Mouse (Mus musculus): ENCODE data around the gene Ywhag.

Ywhag gene

DNA sequence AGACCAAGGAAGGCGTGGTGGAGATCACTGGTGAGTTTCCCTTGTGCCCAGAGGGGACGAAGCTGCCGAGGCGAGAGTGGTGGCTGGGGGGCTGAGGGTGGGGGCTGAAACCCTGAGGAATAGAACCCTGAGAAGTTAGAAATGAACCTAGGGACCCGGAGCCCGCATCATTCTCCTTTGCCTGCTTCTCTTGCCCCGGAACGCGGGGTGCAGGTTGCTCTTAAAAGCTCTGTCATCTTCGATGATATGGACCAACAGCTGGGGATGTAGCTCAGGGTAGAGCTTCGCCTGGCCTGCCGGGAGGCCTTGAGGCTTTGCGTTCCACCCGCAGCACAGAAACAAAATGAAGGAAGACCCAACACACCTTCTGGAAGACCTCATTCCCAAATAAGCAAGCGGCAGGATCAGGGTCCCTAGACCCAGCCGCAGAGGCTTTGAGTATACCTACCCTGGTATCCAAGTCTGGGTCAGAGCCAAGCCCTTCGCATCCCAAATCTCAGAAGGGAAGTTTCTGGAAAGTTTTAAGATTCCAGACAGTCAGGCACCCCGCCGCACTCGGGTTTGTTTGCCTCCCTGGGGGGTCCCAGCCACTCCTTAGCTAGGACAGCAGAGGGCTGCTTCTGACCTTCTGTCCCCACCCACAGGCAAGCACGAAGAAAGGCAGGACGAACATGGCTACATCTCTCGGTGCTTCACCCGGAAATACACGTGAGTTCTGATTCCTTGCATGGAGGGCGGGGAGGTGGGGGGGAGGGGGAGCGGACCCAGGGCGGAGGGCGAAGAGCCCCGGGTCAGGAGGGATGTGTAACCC is 45.8 kb downstream of the Ywhag start:
- DNase-seq (ENCODE audit: low read depth, low spot score): no peak

DNA sequence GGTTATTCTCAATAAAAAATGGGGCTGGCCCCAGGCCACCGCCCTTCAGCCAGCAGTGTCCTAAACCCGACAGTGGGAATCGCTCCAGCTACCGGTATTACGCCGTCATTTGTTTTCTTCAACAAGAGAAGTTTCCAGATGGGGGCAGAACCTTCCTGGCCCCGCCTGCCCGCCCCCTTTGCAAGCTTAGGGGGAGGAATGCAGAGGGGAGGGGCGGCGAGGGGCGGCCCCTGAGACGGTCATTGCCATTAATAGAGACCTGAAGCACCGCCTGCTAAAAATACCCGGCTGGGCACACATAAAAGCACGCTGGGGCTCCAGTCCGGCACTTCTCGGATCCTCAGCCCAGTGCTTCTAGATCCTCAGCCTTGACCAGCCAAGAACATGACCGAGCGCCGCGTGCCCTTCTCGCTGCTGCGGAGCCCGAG is 46.7 kb downstream of the Ywhag start, which contains the start of gene Hspb1:
TSS of gene Hspb1 (plus strand) at position 245 of the 428 bp plus-strand sequence.
- no peak for DNase-seq (ENCODE audit: low read depth, low spot score)

DNA sequence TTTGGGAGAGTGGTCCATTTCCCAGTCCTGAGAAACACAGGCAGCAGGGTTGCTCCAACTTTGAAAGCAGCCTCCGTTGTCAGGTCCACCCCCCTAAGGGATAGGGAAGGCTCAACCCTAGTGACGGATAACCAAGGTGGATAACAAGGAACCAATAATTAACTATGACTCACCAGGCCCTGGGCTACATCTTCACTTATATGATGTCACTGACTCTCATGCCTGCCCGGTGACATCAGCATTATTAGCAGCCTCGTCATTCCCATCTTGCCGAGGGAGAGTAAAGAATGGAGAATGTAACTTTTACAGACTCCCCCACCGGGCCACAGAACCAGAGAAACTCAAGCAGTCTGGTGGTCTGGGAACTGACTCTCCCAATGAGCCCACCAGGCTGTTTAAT is 49.8 kb downstream of the Ywhag start:
- peak; percentile 67 for DNase-seq (ENCODE audit: low read depth, low spot score)

DNA sequence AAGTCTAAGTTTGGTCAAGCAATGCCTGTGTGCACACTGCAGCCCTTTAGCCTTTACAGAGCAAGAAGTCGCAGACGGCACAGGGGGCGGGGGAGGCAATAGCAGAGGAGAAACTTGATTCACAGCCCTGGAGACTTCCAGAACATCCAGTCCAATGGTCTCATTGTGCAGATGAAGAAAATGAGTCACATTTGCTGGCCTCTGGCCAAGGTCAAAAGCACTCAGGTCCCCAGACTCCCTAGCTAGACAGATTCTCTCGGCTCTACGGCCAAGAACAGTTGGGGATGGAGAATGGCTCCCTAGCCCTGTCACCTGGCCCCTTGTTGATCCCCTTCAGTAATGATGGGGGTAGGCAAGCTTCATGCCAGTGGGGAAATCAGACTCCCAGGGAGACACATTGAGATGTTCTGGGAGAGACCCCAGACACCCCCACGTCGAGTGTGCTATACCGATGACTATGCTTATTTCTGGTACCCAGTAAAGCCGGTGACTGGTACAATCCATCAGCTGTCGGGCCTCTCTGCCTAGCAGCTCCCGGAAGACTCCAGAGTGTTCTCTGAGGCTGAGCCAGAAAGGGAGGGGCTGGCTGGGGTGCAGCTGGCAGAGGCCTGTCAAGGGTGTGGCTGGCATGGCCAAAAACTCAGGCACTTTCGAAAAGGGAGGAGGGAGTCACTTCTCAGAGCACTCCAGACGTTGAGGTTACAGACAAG is 54.8 kb downstream of the Ywhag start:
- DNase-seq (ENCODE audit: low read depth, low spot score): peak; percentile 97

DNA sequence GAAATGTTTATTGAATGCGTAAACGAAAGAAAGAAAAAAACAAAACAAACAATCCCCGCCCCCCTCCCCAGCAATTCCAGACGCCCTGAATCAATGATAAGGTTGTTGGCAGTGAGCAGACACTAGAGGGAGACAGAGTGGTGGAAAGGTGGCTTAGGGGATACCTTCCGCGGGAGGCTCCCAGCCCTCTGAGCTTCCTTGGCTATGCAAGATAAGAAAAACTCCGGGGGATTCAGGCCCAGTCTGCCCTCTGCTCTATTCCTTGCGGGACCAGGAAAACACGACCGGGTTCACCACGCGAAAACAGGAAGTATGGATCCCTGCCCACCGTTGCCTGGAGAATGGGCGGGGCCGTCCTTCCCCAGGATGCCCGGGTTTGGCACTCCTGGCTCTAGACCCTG is 56.6 kb downstream of the Ywhag start:
- DNase-seq (ENCODE audit: low read depth, low spot score): peak; percentile 93

DNA sequence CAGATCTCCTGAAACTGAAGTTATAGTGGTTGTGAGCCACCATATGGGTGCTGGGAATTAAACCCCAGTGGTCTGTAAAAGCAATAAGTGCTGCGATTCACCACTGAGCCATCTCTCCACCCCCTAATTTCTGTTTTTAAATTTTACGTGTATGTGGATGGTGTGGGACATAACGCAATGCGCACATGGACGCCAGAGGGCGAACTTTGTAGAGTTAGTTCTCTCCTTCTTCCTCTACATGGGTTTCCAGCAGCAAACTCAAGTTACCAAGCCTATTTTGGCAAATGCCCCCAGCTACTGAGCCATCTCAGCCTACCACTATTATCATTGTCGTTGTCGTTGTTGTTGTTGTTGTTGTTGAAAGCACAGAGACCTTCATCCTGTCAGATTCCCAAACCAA is 57.2 kb downstream of the Ywhag start:
- DNase-seq (ENCODE audit: low read depth, low spot score): peak; percentile 95

DNA sequence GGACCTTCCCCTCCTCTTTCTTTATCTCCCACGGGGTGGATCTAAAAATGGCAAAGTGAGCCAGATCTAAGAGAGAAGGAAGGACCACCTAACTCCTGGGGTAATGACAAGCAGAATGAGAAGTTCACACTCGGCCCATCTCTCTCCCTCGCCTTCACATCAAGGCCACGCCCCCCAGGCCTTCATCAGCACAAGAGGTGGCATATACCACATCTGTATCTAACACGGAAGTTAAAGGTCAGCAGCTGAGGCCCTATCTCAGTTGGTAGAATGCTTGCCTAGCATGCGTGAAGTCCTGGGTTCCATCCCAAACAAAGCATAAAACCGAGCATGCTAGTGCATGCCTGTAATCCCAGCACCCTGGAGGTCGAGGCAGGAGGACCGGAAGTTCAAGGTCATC is 60.7 kb downstream of the Ywhag start:
- DNase-seq (ENCODE audit: low read depth, low spot score): no peak

DNA sequence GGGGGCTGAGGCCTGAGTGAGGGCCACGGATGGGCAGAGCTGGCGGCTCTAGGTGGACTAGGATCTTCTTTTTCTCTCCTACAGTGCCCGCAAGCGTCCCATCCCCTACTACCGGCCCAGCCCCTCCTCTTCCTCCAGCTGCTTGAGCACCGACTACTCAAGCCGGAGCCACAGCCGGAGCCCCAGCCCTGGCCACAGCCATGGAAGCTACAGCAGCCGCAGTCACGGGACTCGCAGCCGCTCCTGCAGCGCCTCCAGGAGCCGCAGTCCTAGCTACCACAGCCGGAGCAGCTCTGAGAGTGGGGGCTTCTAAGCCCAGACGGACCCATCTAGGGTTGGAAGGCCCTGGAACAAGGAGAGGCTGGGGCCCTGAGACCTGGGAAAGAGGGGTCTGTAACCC is 61.4 kb downstream of the Ywhag start:
- DNase-seq (ENCODE audit: low read depth, low spot score): no peak

DNA sequence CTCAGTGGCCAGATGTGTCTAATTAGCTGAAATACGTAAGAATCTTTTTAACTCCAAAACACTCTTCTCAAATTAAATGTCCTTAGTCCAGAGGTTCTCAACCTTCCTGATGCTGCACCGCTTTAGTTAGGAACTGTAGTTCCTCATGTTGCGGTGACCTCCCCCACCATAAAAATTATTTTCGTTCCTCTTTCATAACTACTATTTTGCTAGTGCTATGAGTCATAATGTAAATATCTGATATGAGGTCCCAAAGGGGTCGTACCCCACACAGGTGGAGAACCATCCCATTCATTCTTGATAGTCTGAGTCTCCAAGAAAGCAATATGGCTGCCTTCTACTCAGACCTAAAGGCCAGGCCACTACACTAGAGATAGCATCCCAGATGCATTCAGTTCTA is 63.9 kb downstream of the Ywhag start:
- DNase-seq (ENCODE audit: low read depth, low spot score): no peak

DNA sequence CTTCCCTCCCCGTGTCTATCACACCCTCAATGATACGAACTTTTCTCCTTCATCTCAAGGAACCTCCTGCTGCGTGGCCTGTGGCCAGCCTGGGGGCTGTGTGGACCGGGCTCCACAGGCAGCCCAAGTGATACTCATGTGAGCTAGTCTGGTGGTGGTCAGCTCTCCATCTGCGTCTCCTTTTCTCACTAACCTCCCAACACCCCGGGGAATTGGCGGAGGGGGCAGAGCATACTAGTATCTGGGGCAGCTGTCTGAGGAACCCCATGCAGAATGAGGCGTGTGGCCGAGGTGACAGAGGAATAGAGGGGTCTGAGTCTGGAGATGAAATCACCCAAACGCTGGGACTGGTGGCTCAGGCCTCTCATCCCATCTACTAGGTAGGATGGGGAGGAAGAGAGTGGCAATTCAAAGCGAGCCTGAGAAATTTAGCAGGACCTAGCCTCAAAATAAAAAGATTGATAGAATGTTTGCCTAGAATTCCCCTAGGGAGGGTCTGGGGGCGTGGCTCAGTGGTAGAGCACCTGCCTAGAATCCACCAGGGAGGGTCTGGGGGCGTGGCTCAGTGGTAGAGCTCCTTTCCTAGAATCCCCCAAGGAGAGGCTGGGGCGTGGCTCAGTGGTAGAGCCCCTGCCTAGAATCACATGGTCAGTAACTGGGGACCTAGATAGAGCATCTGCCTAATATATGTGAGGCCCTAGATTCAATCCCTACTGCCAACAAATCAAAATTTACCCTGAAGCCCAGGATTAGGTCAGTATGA is 64.6 kb downstream of the Ywhag start:
- no peak for DNase-seq (ENCODE audit: low read depth, low spot score)

DNA sequence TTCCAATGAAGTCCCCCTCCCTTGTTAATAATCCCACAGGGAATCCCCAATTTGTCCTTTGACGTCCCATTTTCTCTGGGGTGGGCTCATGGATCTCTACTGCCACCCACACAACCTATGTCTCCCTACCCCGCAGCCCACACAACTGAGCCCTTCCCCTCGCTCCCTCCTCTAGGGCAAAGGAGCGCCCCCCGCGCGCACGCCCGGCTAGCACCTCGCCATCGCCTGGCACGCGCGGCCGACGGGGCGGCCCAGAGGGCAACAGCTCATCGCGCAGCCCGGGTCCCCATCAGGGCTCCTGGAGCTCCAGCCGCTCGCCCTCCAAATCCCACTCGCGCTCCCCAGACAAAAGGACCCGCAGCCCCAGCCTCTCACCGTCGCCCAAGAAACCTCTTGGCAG is 65.8 kb downstream of the Ywhag start:
- DNase-seq (ENCODE audit: low read depth, low spot score): no peak

DNA sequence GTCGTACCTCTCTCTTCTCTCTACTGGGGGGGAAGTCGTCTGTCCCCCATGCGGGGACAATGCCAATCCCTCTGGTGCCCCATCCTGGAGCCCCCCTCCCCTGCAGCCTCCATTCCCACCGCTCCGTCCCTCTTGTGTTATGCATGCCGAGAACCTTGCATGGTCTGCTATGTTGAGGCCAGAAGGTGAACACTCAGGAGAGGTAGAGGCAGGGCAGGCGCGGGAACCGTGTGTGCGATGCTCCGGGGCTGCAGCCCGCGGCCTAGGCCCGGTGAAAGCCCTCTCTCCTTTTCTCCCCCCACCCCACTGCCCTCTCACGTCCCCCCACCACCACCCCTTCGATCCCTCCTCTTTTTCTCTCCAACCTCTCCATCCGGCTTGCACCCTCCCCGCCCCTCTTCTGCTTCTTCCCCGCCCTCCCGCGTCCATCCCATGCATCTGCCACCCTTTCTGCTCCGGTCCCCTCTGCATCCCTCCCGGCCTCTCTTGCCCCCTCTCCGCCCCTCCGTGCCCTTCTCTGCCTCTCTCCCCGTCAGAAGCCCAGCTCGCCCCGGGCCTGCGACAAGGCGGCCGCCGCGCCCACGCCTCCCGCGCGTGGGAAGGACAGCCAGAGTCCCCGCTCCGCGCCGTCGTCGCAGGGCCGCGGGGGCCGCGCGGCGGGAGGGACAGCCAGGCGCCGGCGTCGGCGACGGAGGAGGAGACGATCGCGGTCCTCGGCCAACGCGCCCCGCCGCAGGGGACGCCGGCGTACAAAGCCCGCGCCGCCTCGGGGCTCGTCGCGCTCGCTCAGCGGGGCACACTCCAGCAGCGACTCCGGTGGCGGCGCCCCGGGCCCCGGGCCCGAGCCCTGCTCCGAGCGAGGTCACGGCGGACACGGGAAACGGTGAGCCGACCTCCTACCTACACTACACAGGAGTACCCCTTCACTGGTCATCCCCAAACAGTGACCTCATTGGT is 66.5 kb downstream of the Ywhag start:
- DNase-seq (ENCODE audit: low read depth, low spot score): no peak

DNA sequence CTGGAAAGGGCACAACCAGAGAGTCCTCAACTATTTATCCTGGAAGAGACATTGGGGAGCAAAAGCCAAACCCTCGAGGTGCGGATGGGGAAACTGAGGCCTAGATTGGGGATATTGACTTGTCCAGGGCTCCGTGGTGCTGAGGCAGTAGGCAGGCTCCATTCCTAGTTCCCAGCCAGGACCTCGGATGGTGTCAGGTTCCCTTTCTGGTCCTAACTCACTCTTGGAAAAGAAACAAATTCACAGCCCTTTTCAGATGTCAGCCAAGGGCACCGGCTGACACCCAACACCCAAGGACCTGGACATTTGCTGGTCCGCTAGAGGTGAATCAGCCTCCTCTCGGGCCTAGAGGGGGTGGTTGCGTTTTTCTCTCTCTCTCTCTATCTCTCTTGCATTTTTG is 67.8 kb downstream of the Ywhag start:
- DNase-seq (ENCODE audit: low read depth, low spot score): no peak
